Mouse (Mus musculus) brain, embryonic 14.5 days (tissue): ENCODE results near the gene Mettl26.

Experiments
- CTCF ChIP-seq: fragments of 200-500 bp; IDR thresholded peaks from 2 replicates; pipeline ENCODE4 v1.5.1; 2012; ENCODE audit warnings: inconsistent platforms, mild to moderate bottlenecking, moderate library complexity, borderline replicate concordance; ENCODE audit not compliant: insufficient read depth, insufficient read length; ENCODE audit errors: extremely low read depth
- POLR2A ChIP-seq: fragments of 200-500 bp; IDR thresholded peaks from 2 replicates; pipeline ENCODE4 v1.6.1; 2012; ENCODE audit warnings: mild to moderate bottlenecking, inconsistent platforms, borderline replicate concordance; ENCODE audit not compliant: poor library complexity, insufficient read depth, insufficient read length, severe bottlenecking; ENCODE audit errors: extremely low read depth

GRCm38 (mm10) chr17:25843636-25844395 is 31.1 kb upstream of the Mettl26 start:
- TF ChIP-seq CTCF (no peak), POLR2A (no peak)
